Mouse (Mus musculus) adrenal gland, postnatal 14 days (tissue): ENCODE measurements around the gene Ucp3. TPM values are rescaled to one million over a fixed set of nuclear protein-coding genes. Genes with fewer than 3 reads are reported as not detected.

Experiments used
- DNase-seq: peaks from one replicate; pipeline ENCODE4 v3.0.0; 2021; ENCODE audit warnings: mixed read lengths
- long read RNA-seq, 2 experiments: library from polyadenylated mRNA; stranded (forward); transcript quantifications; one replicate each; pipeline ENCODE4 v2.0.0; 2021
- total RNA-seq: library from RNA; stranded (reverse); gene quantifications from 2 replicates; pipeline ENCODE4 v1.2.3, GENCODE M21; 2021

The Ucp3 gene
- 41.2 and 43.0 TPM in 2 replicates for total RNA-seq
- long read RNA-seq, experiment 1, transcript Ucp3-201 (7 exons, 2,448 nt) = major isoform, 28 of 33 reads
- long read RNA-seq, experiment 1, partial matches to known transcripts = 0 of 33 reads
- long read RNA-seq, experiment 1, other reads (novel, unspliced or antisense) = 2 of 33 reads
- long read RNA-seq, experiment 2, transcript Ucp3-201 (7 exons, 2,448 nt) = major isoform, 20 of 31 reads
- long read RNA-seq, experiment 2, partial matches to known transcripts = 2 of 31 reads
- long read RNA-seq, experiment 2, other reads (novel, unspliced or antisense) = 8 of 31 reads

DNA sequence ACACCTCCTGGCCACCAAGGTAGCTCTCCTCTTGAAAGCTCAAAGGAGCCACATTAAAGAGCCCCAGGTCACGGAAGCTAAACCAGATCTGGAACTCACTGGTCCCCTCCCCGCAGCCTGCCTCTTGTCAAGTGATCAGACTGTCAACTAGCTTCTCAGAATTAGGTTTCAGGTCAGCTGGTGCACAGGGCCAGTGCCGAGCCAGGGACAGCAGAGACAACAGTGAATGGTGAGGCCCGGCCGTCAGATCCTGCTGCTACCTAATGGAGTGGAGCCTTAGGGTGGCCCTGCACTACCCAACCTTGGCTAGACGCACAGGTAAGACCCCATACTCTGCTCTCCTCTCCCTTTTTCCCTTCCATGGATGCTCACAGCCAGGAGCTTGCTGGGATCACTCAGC lies at the start of gene Ucp3:
Gene Ucp3 (plus strand): TSS at position 214 of the 400 bp plus-strand sequence.
- peak; percentile 61 for DNase-seq

DNA sequence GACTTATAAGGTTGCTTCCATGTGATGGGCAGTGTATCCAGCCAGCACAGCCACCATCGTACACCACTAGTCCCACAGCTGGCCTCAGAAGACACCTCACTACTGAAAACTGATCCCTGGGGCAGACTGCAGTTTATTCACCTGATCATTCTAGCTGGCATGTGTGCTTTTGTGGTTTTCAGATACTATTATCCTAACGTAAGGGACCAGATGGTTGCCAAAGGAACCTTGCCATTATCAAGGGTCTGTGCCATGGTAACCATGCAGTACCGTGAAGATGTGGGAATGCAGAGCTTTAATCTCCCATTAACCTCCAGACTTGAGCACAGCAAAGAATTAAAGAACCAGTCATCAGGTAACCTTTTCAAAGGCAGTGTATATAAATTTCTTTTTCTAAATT lies 47.0 kb upstream of the Ucp3 start:
- DNase-seq = no peak

DNA sequence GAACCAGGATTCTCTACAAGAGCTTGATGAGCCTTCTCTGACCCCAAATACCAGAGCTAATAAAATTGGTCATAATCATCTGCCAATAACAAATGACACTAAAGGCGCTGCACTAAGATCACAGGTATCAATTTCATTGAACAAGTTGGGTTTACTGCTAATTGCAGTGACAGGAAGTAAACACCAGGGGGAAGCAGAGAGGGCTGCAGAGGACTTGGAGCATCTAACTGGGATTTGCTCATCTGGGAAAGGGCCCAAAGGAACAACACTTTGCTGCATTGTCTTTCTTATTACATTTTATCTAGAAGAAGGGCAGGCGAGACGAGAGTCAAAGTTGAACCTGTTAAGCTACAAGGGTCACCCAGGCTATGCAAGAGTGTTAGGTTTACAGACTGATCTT lies 43.7 kb upstream of the Ucp3 start:
- DNase-seq = peak; percentile 77

DNA sequence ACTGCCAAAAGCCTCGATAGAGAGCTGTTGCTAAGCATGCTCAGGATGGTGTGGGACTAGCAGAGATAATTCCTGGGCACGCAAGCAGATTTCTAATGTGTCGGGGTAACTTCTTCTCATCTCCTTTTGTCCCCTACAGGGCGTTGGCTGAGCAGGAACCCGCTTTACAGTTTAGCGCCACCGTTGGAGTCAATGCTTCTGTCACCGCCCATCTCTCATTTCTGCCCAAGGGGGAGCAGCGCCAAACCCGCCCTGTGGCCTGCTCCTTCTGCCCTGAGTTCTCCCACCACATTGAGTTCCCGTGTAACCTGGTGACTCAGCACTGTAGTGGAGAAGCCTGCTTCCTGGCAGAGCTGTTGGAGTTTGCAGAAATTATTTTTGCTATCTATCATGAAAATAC lies 42.9 kb upstream of the Ucp3 start:
- peak; percentile 5 for DNase-seq

DNA sequence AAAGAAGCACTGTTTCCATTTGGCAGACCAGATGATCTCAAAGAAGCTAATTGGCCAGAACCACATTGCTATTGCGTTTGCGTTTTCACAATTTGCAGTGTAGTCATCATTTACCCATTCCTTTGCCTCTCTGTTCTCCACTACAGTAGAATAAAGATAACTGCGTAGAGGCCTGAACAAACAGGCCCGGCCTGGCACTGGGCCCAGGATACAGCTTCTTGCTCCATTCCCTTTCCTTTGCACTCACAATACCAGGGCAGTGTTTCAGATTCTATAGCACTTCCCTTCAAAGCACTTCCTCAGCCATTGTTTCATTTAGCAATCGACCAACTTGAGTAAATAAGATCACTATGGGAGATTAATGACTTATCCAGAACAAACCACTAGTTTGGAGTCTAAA lies 41.7 kb upstream of the Ucp3 start:
- DNase-seq = peak; percentile 57

DNA sequence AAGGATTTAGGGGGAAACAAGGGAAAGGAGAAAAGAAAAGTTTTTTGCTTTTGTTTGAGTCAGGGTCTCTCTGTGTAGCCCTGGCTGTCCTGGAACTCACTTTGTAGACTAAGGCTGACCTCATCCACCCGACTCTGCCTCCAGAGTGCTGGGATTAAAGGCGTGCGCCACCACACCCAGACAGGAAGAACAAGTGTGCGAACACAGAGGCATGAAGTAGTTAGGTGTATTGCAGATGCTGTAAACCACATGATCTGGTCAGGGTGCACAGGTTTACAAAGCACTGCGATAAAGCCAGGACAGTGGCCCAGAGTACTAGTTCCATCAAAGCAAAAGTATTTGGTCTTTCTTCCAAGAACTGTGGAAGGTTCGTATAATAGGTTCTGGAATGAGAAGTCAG lies 39.5 kb upstream of the Ucp3 start:
- no peak for DNase-seq

DNA sequence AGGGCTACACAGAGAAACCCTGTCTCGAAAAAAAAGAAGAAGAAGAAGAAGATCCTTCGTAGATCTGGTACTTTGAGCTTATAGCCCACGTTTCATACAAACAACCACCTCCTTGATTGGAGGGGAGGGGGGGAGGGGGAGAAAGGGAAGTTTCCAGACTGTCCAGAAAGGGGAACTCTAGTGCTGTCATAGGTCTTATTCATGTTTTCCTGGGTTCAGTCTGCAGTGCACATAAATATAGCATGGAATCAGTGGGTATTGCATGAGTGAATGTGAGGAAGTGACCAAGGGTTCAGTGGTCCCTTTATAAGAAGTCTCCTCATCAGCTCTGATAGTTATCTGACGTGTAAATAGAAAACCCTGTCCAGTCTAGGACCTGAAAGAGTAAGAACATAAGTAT lies 29.1 kb upstream of the Ucp3 start:
- DNase-seq = no peak

DNA sequence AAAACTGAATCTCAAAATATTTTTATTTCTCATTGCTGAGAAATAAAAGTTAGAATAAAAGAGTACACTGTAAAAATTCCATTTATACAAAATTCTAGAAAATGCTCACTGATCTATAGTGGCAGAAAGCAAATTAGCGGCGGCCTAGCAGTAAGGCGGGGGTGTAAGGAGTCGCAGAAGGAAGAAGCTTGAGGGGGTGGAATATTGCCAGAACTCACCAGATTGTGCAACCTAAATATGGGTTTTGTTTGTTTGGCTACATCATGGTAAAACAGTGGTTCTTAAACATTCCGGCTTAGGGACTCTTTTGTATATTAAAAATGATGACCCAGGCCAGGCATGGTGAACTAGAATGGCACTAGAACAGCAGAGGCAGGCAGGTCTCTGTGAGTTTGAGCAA lies 26.5 kb upstream of the Ucp3 start:
- no peak for DNase-seq

DNA sequence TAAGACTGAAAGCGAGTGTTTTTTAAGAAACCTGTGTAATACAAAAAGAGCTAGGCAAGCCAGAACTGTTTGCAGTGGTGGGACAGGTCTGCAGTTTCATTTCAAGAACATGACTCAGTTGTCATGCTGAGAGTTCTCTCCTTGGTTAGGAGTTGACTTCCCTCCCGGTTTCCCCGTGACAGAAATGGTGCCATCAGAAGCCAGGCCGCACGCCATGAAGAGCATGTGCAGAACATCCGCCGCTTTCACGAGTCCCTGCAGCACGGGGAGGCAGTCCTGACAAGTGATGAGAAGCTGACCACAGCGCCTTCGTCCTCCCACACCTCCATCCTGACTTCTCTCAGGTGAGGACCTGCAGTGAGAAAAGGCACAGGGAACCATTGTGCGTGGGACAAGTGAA lies 24.3 kb upstream of the Ucp3 start:
- DNase-seq = no peak

DNA sequence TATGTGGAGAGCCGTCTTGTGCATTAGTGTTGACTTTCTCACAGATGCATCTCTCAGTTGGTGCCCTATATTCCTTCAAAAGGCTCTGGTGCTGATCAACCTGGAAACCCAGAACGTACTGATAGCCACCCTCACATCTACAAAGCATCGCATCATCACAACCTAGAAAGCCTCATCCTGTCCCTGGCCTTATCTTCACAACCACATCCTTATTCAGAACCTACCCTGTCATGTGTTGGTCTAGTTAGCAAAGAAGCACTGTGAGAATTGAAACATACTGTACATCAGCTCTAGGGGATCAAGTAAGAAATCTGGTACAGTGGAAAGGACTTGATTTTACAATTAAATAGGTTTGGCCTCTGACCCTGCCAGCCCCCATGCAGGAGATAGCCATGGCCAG lies 23.8 kb upstream of the Ucp3 start:
- DNase-seq = no peak

DNA sequence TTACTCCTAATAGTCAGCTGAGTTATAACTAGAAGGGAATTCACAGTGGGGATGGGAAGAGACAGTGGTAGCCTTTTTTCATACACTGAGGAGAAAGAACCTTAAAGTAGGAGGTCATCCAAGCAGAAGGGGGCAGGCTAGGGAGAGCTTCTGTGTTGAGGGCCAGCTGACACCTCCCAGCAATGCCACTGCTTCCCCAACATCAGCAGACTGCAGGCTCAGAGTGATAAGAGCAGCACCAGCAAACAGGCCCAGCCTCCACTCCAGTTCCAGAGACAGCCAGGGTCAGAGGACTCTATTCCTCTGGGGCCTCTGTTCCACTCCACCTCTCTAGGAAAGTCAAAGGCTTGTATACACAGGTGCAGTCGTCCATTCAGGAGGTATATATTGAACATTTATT lies 14.6 kb upstream of the Ucp3 start:
- DNase-seq = no peak

DNA sequence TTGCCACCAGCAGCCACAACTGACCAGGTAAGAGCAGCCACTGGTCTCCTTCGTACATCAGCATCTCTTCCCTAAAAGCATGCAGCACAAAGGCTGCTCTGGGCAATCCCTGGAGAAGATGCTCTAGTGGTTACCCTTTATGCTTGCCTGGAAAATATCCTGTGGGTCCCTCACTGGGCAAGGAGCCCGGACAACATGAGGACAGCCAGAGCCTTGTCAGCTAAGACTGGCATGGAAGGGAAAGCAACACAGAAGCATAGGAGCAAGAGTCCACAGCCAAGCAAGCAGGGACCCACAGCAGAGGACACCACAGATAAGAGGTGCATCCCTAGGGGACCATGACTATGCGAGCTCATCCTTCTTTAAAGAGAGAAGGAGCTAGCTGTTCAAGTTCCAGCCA lies 12.9 kb upstream of the Ucp3 start:
- DNase-seq = peak; percentile 39

DNA sequence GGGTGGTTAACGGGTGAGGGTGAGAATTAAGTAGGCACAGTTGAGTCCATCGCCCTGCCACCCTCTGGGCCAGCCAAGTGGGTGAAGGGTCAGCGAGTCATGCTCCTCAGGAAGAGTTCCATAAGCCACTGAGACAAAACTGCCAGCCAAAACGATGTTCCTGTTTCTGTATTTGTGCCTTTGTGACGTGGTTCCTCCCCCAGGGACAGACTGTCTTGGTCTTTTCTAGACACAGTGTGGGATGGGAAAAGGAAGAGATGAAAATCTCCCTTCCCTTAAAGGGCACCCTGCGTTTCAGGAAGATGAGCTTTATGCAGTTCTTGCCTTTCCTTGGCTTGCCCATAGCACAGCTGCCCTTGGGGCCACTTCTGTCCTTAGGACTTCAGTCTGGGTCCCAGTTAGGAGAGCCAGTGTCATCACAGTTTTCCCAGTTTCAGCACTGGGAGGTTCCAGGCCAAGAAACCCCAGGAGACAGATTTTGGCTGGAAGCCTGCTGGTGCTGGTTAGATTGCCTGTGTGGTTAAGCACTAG lies 11.1 kb upstream of the Ucp3 start:
- peak; percentile 82 for DNase-seq

DNA sequence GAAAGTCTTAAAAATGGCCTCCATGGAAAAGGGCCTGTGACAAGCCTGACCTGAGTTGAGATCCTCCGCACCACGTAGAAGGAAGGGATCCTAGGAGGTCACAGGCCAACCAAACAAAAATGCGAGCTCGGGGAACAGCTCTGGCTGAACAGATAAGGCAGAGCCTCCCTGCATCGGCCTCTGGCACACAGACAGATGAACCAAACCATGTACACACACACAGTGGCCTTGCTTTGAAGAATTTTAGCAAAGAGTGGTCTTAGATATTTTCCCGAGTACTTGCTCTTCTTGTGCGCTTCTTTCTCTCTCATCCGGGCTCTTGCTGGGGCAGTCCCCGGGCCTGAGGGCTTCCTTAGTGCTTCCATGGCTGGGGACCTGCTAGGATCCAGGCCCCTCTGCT lies 9.6 kb upstream of the Ucp3 start:
- no peak for DNase-seq

DNA sequence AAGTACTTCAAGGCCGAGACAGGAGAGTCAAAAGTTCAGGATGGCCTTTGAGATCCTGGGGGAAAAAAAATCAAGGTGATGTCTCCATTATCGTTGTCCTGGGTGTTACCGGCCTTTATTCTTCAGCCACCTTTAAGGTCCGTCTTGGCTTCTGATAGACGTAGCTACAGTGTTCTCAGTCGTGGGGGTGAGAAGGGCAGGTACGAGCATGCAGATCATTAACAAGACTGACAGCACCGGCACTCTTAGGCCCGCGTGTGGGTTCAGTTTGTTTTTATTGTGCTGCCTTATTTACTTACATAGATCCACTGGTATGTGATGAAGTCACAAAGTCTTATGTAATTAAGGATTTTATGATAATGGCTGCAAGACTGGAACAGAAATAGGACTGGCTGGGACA lies 9.0 kb upstream of the Ucp3 start:
- no peak for DNase-seq

DNA sequence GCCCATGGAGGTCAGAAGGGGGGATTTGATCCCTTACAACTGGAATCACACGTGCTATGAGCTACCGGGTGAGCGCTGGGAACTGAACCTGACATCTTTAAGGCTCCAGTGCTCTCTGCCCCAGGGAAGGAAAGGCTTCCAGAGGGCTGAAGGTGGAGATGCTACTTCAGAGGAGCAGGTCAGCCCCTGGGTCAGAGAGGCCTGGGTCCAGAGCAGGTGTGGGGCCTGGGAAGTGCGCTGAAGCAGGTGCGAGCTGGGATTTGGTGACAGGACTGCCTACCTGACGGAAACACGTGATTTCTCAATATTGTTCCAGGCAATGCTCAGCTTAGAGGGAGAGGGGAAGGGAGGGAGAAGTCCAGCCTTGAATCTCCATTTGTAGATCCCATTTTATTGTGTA lies 8.5 kb upstream of the Ucp3 start:
- DNase-seq = no peak

DNA sequence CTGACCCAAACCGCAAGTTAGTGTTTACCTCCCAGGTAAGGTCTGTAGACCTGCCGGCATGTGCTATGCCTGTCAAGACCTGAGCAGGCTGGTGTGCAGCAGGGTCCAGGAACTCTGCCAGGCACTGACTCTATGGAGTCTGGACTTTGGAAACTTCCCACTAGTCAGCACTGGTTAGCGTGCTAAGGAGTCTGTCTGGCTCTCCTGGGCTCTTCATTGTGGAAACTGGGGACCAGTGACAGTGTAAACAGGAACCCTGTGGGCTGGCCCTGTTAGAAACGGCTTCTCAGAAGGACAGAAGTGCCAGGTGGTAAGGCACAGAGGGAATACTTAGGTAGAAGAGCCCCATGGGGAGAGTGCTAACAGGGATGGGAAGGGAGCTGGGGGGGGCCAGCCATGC lies 7.5 kb upstream of the Ucp3 start:
- DNase-seq = no peak

DNA sequence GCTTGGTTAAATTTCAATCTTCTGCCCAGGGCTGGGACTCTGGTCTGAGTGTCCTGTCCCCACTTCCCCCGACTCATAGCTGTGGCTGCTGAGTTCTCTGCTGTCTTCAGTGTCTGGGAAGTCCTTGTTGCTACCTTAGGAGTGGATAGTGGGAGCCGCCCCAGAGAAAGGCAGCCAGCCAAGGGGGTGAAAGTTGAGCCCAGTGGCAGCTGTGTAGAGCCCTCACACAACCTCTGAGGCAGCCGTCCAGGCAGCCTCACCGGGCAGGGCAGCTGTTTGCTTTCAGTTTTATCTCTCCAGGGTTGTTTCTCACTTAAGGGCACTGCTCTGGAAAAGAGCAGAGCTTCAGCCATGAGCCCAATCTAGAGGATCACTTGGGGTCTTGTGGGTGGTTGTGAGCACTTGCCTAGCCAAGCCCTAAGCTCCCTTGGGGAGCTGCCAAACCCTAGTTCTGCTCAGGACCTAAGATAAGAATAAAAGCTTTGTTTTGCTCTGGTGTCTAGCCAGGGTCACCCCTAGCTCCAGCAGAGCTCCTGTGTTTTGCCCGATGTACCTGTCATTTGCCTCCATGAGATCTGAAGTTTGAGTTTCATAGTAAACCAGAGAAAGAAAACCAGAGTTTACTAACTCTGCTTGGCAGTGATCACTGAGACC lies 7.0 kb upstream of the Ucp3 start:
- peak; percentile 92 for DNase-seq

DNA sequence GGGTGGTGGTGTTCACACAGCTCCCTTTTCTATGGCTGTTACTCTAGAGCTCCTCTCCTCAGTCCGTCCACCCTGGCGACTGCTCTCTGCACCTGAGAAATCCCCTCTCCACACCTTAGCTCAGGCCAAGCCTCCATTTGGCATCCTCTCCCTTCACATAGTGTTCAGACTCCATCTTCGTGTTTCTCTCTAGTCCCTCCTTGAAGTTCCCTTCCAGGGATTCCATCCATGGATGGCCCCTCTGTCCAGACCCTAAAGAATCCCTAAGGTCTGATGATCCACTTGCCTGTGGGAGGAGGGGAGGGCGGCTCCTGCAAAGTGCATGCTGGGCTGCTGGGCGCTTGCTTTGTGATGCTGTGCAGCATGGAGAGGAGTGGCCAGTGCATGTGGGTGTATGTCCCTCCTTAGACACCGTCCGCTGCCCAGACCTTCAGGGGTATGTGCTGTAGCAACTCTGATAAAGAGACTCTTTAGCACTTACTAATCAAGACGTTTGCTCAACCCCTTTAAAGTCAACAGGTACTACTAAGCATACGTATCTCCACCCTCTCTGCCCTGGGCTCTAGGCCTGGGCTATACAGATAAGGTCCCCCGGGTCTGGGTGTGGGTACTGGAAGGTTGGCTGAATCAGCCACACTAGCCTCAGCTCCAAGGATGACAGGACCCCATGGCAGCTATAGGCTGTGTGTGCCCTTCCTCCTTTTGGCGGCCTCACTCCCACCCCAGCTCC lies 5.8 kb upstream of the Ucp3 start:
- no peak for DNase-seq

DNA sequence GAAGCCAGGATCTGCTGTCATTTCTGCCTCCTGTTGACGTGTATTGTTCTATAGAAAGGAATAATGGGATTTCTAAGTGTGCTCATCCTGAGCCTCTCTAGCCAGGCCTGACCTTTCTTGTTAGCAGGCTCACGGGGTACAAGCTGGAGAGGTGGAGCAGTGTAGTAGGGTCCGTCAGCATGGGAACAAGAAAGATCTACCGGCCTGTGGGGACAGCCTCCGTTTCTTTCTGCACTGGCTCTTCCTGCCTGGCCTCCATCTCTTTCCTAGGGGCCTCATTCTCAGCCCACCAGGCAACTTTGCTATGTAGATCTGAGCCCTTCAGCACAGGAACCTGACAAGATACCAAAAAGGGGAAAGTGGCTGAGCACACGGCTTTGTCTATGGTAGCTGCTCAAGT lies 4.0 kb upstream of the Ucp3 start:
- DNase-seq = no peak

DNA sequence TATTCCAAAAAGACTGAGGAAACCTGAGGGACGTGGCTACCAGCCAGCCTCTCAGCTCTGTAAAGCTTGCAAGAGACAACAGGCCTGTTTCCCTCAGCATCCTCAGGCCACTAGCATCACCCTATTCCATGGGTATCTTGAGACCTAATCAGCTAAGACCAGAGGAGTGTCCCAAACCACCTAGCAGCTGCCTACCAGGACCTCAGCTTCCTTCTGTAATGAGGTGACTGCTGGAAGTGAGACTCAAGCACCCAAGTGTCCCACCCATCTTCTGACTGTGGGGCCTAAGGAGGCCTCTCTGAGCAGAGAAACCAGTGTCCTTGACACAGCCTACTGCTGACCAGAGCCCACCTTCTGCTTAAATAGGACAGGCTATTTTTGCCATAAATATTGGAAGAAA lies 3.3 kb upstream of the Ucp3 start:
- DNase-seq = no peak

DNA sequence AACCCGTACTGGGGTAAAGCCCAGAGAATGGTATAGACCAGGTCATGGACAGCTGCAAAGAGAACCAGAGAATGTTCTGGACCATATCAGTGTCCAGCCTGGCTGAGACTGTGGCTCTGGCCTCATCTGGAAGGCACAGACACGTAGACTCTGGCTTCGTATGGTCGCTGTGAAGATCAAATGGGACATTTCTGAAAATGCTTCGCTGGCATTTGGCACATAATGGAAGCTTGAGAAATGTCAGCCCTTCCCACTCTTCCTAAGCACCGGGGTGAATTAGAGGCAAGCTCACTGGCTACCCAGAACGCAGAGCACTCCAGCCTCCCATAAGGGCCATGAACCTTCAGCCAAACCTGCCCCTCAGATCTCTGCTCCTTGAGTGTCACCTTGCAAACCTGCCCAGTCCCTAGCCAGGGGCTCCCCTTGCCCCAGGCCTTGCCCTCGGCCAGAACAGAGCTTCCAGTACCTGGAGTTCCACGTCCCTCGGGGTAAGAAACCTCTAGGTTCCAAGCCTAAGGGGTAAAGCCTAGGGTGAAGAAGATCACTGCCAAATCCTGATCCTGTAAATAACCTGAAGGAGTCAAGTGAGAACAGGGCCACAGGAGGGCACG lies 1.9 kb upstream of the Ucp3 start:
- DNase-seq = no peak

DNA sequence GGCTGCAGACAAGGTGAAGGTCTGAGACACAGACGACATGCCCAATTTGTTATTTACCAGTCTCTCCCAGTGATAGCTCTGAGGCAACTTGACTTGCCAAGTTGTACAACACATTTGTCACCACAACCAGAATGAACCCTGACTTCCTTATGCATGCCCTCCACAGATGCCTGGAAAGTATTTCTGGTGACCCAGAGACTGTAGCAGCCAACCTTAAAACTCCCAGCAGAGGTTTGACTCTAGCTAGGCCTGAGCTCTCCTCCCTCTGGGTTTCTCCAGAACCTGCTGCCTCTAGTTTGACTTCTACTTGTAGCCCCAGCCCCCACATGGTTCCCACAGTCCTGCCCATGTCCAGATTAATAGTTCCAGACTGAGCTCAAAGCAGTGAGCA lies 1.4 kb upstream of the Ucp3 start:
- no peak for DNase-seq
